Mouse (Mus musculus) thymus, adult 2 months (tissue): ENCODE results near the gene Thegl.

Experiments used
- CTCF ChIP-seq: fragments of 200-500 bp; IDR thresholded peaks from 2 replicates; pipeline ENCODE4 v1.5.1; 2012; ENCODE audit warnings: mild to moderate bottlenecking, control low read depth, low read length, moderate library complexity, borderline replicate concordance; ENCODE audit not compliant: control insufficient read depth, poor library complexity, insufficient read depth; ENCODE audit errors: extremely low read depth
- POLR2A ChIP-seq: fragments of 200-500 bp; IDR thresholded peaks from 2 replicates; pipeline ENCODE4 v1.6.1; 2012; ENCODE audit warnings: mild to moderate bottlenecking, low read length, control low read depth, moderate library complexity; ENCODE audit not compliant: control insufficient read depth, poor library complexity, insufficient read depth; ENCODE audit errors: extremely low read depth

DNA sequence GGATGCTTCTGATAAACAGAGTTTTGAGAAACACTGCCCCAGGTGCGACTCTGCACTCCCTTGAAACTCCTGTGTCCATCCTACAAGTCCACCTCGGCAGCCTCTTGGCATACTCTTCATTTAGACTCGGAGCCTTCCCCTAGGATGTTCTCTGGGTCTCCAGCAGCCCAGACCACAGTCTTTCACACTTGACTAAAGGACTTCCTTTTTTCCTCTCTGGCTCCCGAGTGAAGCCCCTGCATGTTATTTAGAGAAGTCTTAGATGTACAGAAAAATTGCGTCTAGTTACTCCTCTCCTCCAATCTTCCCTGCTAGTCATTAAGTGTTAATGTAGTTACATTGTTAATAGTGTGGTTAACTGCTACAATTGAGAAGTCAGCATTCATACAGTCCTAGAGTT, 28.5 kb downstream of the Thegl start:
- TF ChIP-seq POLR2A (no peak), CTCF (no peak)
